Mouse (Mus musculus) retina, adult 2 months (tissue): ENCODE results near the gene Fbp2.

Source experiments
- DNase-seq: peaks from one replicate; pipeline ENCODE4 v3.0.0-alpha.2; 2012; ENCODE audit warnings: low read depth, low spot score

Fbp2 gene

GRCm38 (mm10) chr13:62857941-62858915, at the start of gene Fbp2:
Gene Fbp2, minus strand, starts transcription at chr13:62858422.
- no peak for DNase-seq

DNA sequence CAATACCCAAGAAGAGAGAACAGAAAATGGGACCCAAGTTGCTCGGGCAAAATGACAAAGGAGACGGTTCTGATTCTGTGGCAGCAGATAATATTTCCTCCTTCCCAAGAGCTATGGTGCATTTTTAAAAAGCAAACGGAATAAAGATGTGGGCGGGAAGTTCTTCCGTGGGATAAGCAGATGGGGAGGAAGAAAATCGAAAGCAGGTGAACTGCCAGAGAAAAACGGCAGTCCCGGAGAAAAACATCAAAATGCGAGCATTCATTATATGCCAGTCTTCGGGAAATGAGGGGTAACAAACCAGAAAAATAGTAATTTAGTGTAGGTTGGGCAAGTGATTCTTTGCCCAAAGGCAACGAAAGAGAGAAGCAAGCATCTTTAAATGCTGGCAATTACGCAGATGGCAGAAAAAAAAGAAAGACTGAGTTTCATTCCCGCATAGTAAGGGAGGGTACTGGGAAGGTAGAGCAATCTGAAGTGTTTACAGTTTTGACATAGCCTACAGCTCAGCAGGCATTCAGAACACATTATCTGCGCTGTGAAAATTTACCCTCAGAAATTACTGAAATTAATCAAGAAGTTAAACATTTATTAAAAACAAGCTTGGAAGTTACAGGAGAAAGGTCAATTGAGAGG, 49.4 kb upstream of the Fbp2 start:
- DNase-seq, result no peak

- DNase-seq, result no peak
These were observed 42.9 kb upstream of the Fbp2 start for GRCm38 (mm10) chr13:62901139-62901538.

GRCm38 (mm10) chr13:62897927-62898646, 39.9 kb upstream of the Fbp2 start:
- no peak for DNase-seq

- DNase-seq, result no peak
These were observed 35.0 kb upstream of the Fbp2 start for GRCm38 (mm10) chr13:62893044-62893842.

DNA sequence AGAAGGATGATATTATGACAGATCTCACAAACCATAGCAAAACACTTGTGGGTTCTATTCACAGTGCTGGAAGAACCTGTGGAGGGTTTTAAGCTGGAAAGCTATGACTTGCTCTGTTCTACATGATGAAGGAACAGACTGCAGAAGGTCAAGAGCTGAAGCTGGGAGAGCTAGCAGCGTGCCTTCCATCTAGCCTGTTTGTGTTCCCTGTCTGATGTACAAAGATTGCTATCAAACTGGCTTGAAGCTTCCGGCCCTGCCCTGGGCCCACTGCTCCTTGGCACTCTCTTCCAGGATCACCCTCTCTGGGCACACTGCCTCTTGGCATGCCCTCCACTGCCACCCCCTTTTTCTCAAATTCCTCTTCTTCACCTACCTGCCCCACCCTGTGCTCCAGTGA, 31.1 kb upstream of the Fbp2 start:
- no peak for DNase-seq

DNA sequence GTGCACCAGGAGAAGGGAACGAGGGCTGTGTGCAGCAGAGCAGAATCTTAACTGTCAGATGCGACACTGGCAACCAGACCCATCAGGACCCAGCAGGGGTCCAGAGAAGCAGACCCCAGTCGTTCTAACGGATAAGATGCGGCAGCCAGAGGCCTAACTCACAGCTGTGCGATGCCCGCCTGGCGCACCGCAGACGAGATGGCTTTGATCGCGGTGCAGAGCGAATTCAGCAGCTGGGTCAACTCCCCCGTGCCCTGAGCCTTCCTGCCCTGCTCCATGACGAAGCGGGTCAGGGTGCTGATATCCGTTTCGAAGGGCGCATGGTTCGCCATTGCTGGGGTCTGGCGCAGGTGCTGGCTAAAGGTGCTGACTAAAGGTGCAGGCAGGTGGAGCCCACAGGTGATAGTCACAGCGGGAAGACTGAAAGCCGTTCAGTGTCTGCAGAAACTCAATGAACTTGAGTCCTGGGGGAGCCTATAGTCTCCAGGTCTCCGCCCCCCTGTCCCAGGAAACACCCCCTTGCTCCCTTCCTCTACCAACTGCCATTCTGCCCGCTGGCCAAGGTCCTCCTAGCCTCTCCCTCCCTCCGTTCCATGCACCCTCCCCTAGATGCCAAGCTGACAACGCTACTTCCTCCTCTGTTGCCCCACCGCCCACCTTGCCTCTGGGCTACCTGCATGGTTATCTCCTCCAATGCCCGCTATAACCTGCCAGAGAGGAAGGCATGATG, 29.7 kb upstream of the Fbp2 start, which contains the start of gene Fbp1:
Gene Fbp1 (minus strand): TSS at position 571 of the 730 bp plus-strand sequence.
- DNase-seq, result no peak

- no peak for DNase-seq
These were observed 26.3 kb upstream of the Fbp2 start for GRCm38 (mm10) chr13:62884536-62884935.

- no peak for DNase-seq
These were observed 25.7 kb upstream of the Fbp2 start for GRCm38 (mm10) chr13:62883925-62884324.

DNA sequence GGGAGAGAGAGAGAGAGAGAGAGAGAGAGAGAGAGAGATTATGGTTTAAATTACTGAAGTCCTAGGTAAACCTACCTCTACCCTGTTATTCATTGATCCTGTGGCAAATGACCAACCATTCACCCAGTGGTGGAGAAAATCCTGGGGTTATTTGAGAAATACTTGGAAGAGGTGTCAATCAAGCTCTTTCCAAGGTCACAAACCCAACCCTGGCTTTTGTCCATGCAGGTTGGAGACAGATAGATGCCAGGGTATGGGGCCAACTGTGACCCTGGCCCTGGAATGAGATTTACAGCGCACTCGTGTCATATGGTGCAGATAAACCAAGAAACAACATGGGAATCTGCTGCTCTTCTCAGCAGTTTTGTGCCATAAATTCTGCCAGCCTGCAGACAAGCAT, 25.2 kb upstream of the Fbp2 start:
- DNase-seq, result no peak

GRCm38 (mm10) chr13:62882856-62883255, 24.6 kb upstream of the Fbp2 start:
- no peak for DNase-seq

DNA sequence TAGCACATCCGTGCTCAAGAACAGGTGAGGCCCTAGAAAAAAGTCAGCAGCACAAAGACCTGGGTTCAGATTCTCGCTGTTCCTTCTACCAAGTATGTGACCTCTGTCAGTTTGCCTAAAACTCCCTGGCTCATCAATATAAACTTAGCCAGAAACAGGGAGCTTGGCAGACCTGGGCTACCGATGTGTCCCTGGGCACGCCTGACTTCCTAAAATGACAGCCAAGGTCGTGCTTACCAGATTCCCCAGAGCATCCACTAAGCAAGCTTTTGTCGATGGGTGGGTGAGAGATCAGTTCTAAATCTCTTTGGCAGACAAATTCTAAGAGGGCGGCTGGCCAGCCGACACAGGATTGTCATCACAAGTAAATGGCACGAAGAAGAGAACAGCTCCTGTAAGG, 23.1 kb upstream of the Fbp2 start:
- no peak for DNase-seq

GRCm38 (mm10) chr13:62879831-62880615, 21.8 kb upstream of the Fbp2 start:
- DNase-seq, result no peak

DNA sequence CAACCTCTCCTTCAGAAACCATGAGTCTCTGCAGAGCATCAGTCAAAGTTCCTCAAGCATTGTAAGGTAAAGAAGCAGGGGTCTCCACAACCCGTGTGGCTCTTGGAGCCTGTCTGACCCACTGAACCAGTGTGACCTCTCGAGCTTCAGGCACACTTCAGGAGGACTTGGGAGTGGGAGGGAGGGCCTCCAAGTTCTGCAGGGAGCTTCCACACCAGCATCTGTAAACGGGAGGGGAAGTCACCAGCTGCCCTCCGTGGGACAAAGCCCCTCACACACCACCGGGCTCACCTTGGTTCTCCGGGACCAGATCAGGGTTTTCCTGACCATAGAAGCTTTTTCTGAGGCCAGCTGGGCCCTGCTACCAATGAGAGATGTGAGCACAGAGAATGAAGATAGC, 21.2 kb upstream of the Fbp2 start:
- no peak for DNase-seq

DNA sequence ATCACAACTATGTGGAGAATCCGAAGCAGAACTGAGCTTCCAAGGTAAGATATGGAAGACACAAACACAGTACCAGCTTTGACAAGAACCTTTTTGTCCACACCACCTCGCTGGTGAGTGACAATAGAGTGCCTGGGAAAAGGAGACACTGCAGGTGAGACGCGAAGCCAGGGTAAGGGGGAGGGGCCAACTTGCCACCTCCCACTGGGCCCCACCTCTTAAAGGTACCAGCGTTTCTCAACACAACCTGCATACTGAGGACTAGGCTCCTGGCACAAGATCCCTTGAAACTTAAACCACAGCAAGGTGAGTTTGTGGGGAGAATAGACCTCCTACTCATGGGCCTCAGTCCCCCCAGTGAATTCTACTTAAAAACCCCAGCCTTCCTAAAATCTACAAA, 19.0 kb upstream of the Fbp2 start:
- DNase-seq, result no peak

DNA sequence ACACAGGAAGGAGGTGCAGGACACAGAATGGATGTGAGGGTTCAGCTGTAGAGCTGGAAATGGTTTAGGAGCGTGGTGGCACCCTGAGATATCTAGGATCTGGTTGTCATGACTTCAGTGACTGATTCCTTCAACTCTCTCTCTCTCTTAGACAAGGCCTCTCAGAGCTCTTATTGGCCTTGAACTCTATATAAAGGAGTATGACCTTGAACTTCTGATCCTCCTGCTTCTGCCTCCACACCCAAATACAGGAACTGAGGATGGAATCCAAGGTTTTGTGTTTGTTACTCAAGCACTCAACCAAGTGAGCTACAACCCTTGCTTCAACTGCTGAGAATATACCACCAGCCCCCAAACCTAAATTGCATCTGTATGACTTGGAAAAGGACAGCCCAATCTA, 17.9 kb upstream of the Fbp2 start:
- no peak for DNase-seq

DNA sequence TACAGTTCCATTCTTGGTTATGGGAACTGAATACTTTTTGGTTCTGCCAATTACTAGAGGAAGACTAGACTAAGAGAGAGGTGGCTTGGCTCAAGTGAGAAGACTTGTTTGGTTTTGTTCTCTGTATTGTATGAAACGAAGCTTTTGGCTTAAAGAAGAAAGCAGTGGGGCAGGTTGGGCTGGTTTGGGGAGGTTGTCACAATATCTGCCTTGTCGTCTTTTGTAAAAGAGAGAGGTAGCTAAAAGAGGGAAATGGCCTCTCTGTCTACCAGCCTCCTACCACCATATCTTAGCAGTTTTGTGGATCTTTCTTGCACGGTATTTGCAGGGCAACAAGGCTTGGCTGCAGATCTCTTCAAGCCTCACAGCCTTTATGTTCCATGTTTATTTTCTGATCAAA, 14.0 kb upstream of the Fbp2 start:
- no peak for DNase-seq

GRCm38 (mm10) chr13:62870605-62871004, 12.4 kb upstream of the Fbp2 start:
- no peak for DNase-seq

DNA sequence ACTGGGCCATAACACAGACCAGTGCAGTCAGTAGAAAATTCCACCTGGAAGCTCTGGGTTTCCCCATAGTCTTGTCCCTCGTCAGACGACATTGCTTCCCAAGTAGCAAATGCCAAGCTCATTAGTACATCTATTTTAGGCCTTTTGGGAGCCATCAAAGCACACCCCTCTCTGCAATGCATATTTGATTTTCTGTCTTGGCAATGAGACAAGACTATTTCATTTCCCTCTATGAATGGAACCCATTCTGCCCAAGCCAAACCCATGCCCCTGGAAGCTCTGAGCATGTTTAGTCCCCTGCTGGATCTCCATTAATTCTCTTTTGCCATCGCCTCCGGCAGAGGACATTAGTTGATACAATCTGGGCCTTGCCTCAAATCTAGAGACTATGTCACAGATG, 8.6 kb upstream of the Fbp2 start:
- no peak for DNase-seq
